Mouse (Mus musculus): ENCODE results near the gene Eif2b3. TPM values are rescaled to one million over a fixed set of nuclear protein-coding genes. Genes with fewer than 3 reads are reported as not detected.

Gene Eif2b3
- polyA plus RNA-seq, 2 experiments, result 30.0 to 45.0 TPM

DNA sequence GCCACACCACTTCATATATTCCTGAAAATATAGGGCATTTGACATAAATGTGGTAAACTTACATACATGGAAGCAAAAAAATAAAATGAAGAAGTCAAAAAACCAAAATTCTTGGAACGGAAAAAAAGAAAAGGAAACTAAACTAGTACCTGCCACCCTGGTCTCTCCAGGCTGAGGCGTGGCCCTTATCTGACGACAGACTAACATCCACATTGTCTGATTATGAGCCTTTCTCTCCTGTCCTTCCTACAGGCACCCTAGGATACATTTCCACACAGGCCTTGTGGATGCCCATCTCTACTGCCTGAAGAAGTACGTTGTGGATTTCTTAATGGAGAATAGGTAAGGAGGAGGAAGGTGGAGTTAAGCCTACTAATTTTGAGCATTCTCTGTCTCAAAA is 39.3 kb downstream of the Eif2b3 start:
- no peak overlapping the region for H3K4me2 ChIP-seq (replicated peaks; ENCODE audit: low read depth, low read length, severe bottlenecking)
- DNase-seq (ENCODE audit: low spot score), result no peak
- ATAC-seq (ENCODE audit: low FRiP score, low read depth), result no peak
- 92% methylated on average over 4 of the region's 4 CpGs for WGBS
- H3K9ac ChIP-seq (ENCODE audit: low read depth, low read length, severe bottlenecking), result no peak overlapping the region
- no peak for TF ChIP-seq POLR2A (IDR thresholded peaks at IDR 0.05; ENCODE audit: borderline replicate concordance, extremely low read depth, insufficient read depth, insufficient read length)
- no peak overlapping the region for H3K27ac ChIP-seq (replicated peaks; ENCODE audit: low read depth, low read length)
- H3K4me3 ChIP-seq (replicated peaks; ENCODE audit: low read length), result no peak overlapping the region
- peaks cover 15% of the 10 kb centered on the region; the same call in 1 of the 2 replicates for H3K36me3 ChIP-seq (ENCODE audit: control insufficient read depth, insufficient read depth, low read length)
- H3K27me3 ChIP-seq (ENCODE audit: control insufficient read depth, insufficient read depth, low read length), result no peaks in the 10 kb centered on the region
- no peaks in the 10 kb centered on the region for H3K4me1 ChIP-seq (ENCODE audit: control insufficient read depth, insufficient read depth, low read length)
- H3K9me3 ChIP-seq (ENCODE audit: control insufficient read depth, low read length), result no peaks in the 10 kb centered on the region

- WGBS, result 72% methylated on average over 4 of the region's 4 CpGs
- Histone ChIP-seq H3K9me3 (ENCODE audit: control insufficient read depth, low read length) (no peaks in the 10 kb centered on the region), H3K9ac (ENCODE audit: low read depth, low read length, severe bottlenecking) (no peak overlapping the region)
These were observed 43.6 kb downstream of the Eif2b3 start for GRCm38 (mm10) chr4:117062700-117063390.

DNA sequence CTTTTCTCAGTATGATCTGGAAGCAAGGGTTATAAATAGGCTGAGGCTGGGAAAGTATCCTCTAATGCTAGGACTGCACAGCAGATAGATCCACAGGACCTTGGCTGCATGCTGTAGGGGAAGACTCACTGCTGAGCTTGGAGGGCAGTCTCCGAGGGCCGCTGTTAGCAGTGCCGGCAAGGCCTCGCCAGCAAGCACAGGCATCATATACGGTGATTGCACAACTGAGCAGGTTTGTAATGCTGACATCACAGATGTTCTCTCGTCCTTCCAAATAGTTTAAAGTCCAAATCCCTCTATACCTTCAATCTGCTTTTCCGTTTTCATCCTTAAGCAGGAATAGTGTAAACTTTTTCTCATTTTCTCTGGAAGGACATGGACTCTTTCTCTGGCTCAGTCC is 48.8 kb downstream of the Eif2b3 start:
- Histone ChIP-seq H3K27me3 (ENCODE audit: control insufficient read depth, insufficient read depth, low read length) (no peaks in the 10 kb centered on the region), H3K36me3 (ENCODE audit: control insufficient read depth, insufficient read depth, low read length) (peaks cover 71% of the 10 kb centered on the region), H3K4me2 (replicated peaks; ENCODE audit: low read depth, low read length, severe bottlenecking) (no peak overlapping the region), H3K4me1 (ENCODE audit: control insufficient read depth, insufficient read depth, low read length) (no peaks in the 10 kb centered on the region), H3K9ac (ENCODE audit: low read depth, low read length, severe bottlenecking) (no peak overlapping the region), H3K4me3 (replicated peaks; ENCODE audit: low read length) (no peak overlapping the region), H3K27ac (replicated peaks; ENCODE audit: low read depth, low read length) (no peak overlapping the region), H3K9me3 (ENCODE audit: control insufficient read depth, low read length) (no peaks in the 10 kb centered on the region)
- no peak for DNase-seq (ENCODE audit: low spot score)
- no peak for TF ChIP-seq POLR2A (IDR thresholded peaks at IDR 0.05; ENCODE audit: borderline replicate concordance, extremely low read depth, insufficient read depth, insufficient read length)
- WGBS, result 95% methylated on average over 7 of the region's 7 CpGs
- no peak for ATAC-seq (ENCODE audit: low FRiP score, low read depth)

More at GRCm38 (mm10) chr4:117062700-117063390, 43.6 kb downstream of the Eif2b3 start:
- no peaks in the 10 kb centered on the region for H3K27me3 ChIP-seq (ENCODE audit: control insufficient read depth, insufficient read depth, low read length)
- peaks cover 29% of the 10 kb centered on the region for H3K36me3 ChIP-seq (ENCODE audit: control insufficient read depth, insufficient read depth, low read length)
- DNase-seq (ENCODE audit: low spot score), result no peak
- no peak for ATAC-seq (ENCODE audit: low FRiP score, low read depth)
- H3K27ac ChIP-seq (replicated peaks; ENCODE audit: low read depth, low read length), result no peak overlapping the region
- TF ChIP-seq POLR2A (IDR thresholded peaks at IDR 0.05; ENCODE audit: borderline replicate concordance, extremely low read depth, insufficient read depth, insufficient read length), result no peak
- H3K4me2 ChIP-seq (replicated peaks; ENCODE audit: low read depth, low read length, severe bottlenecking), result no peak overlapping the region
- no peak overlapping the region for H3K4me3 ChIP-seq (replicated peaks; ENCODE audit: low read length)
- H3K4me1 ChIP-seq (ENCODE audit: control insufficient read depth, insufficient read depth, low read length), result no peaks in the 10 kb centered on the region

DNA sequence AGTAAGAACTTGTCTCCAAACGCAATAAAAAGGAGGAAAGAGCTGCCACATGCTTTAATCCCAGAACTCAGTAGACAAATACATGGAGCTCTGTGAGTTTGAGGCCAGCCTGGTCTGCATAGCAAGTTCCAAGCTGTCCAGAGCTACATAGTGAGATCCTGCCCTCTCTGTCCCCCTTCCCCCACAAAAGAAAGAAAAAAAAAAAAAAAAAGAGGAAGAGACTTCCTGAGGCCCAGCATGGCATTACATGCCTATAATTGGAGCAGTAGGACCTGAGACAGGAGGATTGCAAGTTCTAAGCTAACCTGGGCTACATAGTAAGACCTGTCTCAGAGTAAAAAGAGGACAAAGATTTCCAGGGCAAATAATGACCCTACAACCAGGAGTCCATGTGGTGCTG is 50.4 kb downstream of the Eif2b3 start:
- Histone ChIP-seq H3K27ac (replicated peaks; ENCODE audit: low read depth, low read length) (no peak overlapping the region), H3K36me3 (ENCODE audit: control insufficient read depth, insufficient read depth, low read length) (peaks cover 71% of the 10 kb centered on the region), H3K4me2 (replicated peaks; ENCODE audit: low read depth, low read length, severe bottlenecking) (no peak overlapping the region), H3K9ac (ENCODE audit: low read depth, low read length, severe bottlenecking) (no peak overlapping the region), H3K4me3 (replicated peaks; ENCODE audit: low read length) (no peak overlapping the region), H3K4me1 (ENCODE audit: control insufficient read depth, insufficient read depth, low read length) (no peaks in the 10 kb centered on the region), H3K27me3 (ENCODE audit: control insufficient read depth, insufficient read depth, low read length) (no peaks in the 10 kb centered on the region), H3K9me3 (ENCODE audit: control insufficient read depth, low read length) (no peaks in the 10 kb centered on the region)
- no peak for TF ChIP-seq POLR2A (IDR thresholded peaks at IDR 0.05; ENCODE audit: borderline replicate concordance, extremely low read depth, insufficient read depth, insufficient read length)
- DNase-seq (ENCODE audit: low spot score), result no peak
- no peak for ATAC-seq (ENCODE audit: low FRiP score, low read depth)
- 83% methylated on average over 1 of the region's 1 CpGs for WGBS

DNA sequence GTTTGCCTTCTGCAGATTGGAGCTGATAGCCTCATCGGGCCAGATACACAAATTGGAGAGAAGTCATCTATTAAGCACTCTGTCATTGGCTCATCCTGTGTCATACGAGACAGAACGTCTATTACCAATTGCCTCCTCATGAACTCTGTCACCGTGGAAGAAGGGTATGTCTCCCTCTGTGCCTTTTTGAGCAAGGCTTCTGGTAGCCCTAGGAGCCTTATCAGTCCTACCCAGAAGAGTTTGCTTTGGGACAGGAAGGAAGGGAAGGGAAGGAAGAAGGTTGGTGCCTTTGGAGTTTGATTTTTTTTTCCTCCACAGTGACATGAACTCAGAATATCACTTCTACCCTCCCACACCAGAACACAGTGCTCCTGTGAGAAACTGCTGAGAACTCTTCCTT is 51.4 kb downstream of the Eif2b3 start:
- DNase-seq (ENCODE audit: low spot score) (no peak), ATAC-seq (ENCODE audit: low FRiP score, low read depth) (no peak)
- Histone ChIP-seq H3K27me3 (ENCODE audit: control insufficient read depth, insufficient read depth, low read length) (no peaks in the 10 kb centered on the region), H3K4me2 (replicated peaks; ENCODE audit: low read depth, low read length, severe bottlenecking) (no peak overlapping the region), H3K36me3 (ENCODE audit: control insufficient read depth, insufficient read depth, low read length) (peaks cover 69% of the 10 kb centered on the region), H3K9me3 (ENCODE audit: control insufficient read depth, low read length) (no peaks in the 10 kb centered on the region), H3K4me1 (ENCODE audit: control insufficient read depth, insufficient read depth, low read length) (no peaks in the 10 kb centered on the region), H3K27ac (replicated peaks; ENCODE audit: low read depth, low read length) (no peak overlapping the region), H3K9ac (ENCODE audit: low read depth, low read length, severe bottlenecking) (no peak overlapping the region), H3K4me3 (replicated peaks; ENCODE audit: low read length) (no peak overlapping the region)
- 82% methylated on average over 4 of the region's 4 CpGs for WGBS
- no peak for TF ChIP-seq POLR2A (IDR thresholded peaks at IDR 0.05; ENCODE audit: borderline replicate concordance, extremely low read depth, insufficient read depth, insufficient read length)
